Mouse (Mus musculus) monocyte, adult 5-6 weeks (primary cell): Measurements from ENCODE around the gene Cdh10. TPM values are rescaled to one million over a fixed set of nuclear protein-coding genes. Genes with fewer than 3 reads are reported as not detected.

Experiments
- ATAC-seq: fragments of 153-309, 156-312 bp; replicated peaks from 2 replicates; pipeline ENCODE4 v1.8.0; 2017; ENCODE audit warnings: mild to moderate bottlenecking; ENCODE audit not compliant: low TSS enrichment, insufficient number of reproducible peaks, severe bottlenecking, poor library complexity, low FRiP score
- total RNA-seq: library from RNA; stranded (forward); fragments of 200-1000, 200-491, 200-594 nt; gene quantifications from 3 replicates; pipeline ENCODE4 v1.2.3, GENCODE M21; 2017

The Cdh10 gene
- total RNA-seq, 1 experiment from 2014 or later, result not detected

DNA sequence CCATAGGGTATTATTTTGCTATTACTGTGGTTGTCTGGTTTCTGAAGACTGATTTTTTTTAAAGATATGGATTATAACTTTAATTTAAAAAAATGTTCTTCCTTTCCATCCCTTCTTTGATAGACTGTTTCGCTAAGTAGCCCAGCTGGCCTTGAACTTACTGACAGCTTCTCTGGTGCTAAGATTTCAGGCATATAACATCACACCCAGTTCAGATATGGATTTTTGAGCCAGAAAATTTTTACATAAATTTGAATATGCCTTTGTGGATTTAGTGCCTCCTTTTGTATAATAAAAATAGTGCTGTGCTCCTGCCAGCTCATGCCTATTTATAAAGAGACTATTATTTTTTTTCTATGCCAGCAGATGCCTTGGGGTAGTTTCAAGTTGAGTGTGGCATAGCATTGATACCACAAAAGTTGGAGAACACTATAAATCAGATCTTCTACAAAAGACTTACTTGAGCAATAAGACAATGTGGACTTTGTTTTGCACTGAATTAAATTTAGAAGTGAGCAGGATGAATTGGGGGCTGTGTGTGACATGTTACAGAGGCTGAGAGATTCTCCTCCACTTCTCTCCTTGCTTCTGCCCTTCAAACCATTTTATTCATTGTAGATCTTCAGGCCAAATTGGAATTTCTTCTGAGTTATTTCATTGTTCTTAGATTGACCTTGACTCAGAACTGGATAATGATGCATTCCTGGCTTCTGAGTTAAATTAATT lies 106.8 kb downstream of the Cdh10 start:
- ATAC-seq, result no peak

DNA sequence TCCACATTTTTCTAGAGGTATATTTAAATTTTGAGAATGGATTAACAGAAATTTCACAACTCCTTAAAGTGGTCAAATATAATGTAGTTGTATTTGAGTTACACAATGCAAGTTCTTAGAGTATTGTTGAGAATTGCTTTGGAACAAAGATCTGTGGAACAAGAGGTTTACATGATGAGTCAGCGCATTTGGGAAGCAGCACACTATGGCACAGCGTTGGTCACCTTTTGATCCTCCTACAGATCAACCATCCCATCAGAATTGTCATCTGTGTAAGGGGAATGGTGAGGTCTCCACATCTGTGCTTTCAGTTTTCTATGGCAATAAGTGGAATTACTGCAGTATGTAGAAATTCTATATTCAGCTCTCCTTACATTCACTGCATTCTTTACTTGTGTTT lies 108.2 kb downstream of the Cdh10 start:
- ATAC-seq, result no peak

DNA sequence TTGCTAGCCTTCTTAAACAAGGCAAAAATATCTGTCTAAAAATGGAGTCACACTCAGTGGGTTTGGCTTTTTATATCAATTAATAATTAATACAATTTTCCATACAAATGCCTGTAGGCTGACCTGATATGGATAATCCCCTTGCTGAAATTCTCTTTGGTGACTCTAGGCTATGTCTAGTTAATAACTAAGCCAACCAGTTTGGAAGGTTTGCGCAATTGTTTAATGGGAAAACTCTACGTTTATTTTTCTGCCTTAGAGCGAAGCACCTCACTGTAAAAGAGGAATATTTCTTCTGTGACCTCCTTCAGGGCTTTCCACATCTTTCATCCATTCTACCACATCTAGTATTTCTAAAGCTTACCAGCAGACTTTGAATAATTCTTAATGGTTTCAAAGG lies 133.5 kb downstream of the Cdh10 start:
- no peak for ATAC-seq

DNA sequence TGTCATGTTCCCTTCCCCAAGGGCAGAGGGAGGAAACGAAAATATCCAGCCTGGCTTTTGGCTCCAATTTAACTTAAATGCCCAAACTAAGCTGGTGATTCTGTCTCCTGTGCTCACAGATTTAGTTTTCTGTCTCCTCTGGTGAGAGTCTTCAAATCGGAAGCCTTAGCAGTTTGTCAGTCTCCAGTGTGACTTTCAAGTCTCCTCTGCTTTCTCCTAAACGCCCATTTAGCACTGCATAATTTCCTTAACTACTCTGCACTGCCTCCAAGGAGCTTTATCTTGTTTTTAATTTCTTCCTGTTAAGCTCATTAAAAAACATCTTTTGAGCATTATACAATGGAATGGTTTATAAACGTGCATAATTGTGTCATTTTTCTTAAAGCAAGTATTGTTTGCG lies 156.3 kb downstream of the Cdh10 start:
- no peak for ATAC-seq

DNA sequence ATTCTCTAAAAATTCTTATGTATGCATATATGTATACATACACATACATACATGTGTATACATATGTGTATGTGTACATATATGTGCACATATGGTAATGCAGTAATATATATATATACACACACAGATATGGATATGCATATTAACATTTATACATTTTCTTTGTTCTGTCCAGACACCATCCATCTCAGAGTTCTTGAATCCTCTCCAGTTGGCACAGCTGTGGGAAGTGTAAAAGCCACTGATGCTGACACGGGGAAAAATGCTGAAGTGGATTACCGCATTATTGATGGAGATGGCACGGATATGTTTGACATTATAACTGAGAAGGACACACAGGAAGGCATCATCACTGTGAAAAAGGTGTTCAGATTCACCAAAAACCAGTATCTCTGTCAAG lies 166.1 kb downstream of the Cdh10 start:
- no peak for ATAC-seq

DNA sequence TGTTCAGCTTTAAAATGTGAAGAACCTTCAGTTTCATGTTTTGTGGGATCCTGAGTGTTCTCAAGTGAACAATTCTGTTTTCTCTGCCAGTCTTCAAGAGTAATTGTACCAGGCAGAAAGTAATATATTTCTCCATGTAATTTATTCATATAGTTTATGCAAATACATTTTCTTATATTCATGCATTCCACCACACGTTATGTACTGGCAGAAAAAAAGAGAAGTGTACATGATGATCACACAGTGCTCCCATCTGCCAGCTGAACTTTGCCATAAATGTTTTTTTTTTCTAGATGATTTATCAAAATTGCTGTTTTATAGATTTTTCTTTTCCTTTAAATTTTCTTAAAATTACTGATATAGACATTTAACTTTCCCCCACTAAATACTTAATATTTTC lies 168.9 kb downstream of the Cdh10 start:
- ATAC-seq, result no peak

DNA sequence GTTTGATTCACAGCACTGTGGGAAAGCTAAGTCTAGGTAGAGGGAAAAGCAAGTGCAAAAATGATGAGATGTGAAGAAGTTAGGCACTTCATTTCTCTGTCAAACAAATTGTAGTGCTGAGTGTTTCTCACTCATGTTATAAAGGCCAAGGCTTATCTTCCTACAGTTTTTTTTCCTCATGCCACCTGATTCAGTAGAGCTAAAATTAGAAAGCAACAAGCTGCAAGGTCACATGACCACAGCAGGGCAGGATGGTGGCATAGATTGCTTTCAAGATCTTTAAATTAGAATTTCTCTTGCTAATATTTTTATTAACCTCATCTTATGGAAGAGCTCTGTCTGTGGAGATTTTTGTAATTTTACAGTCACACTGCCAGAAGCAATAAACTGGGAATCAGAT lies 174.8 kb downstream of the Cdh10 start:
- no peak for ATAC-seq

DNA sequence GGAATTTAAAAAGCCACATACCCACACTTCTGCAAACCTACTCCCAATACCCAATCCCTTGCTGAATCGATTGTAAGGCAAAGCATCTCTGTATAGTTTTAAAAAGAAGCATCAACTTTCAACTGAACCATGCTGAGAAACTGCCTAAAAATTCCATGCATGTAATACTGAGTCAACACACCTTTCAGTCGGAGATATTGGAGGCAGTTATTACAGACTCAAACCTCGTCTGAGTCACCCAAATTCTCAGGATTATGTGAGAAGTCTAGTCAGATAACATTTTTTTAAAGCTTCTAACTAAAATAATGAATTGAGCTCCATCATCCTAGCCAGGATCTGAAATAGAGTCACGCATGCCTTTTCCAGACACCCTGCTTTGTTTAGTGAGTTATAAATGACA lies 175.5 kb downstream of the Cdh10 start:
- ATAC-seq, result no peak

DNA sequence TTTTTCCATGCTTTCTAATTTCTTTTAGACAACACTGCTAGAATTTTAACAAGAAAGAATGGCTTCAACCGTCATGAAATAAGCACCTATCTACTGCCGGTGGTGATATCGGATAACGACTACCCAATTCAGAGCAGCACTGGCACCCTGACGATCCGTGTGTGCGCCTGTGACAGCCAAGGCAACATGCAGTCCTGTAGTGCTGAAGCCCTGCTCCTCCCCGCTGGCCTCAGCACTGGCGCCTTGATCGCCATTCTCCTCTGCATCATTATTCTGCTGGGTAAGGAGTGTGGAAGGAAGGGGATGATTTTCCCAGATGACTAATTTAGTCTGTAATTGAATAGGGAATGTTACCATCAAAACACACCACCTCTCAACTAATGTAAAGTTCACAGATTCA lies 192.1 kb downstream of the Cdh10 start:
- no peak for ATAC-seq

DNA sequence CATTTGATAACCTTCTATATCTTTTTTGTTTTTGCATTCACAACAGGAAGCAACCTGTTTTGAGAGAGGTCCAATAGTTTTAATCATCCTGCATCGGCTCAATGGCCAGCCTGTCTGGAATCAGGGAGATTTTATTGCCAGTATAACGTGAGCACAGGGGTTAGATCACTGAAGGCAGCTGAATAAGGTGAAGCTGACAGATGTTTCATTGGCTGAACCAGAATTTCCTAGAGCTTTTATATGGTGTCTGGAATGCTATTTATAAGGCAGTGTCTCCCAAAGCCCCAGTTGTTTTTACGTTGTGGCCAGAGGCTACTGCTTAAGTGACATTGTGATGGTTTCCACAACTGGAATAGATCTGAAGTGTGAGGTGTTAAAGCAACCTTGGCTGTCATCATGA lies 214.2 kb downstream of the Cdh10 start:
- ATAC-seq, result no peak

DNA sequence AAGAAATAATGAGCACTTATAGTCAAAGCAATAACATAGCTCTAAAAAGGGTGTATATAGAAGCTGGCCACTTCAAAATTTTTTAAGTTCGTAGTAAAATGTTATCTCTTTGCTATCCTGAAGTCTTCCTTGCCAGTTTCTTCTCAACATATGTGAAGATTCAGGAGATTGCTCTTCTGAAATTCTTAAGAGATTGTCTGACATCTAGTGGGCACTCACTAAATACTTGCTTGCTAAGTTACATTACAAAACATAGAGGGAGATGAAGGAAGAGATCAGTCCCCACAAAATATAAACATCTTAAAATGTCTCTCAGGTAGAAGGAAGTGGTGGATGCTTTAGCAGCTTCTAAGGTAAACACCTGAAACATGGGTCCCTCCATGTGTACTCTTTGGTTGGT lies 221.3 kb downstream of the Cdh10 start:
- ATAC-seq, result no peak
